Mouse (Mus musculus) E14TG2a.4 (cell line): ENCODE results near the gene Susd3.

Experiments used
- H3K27me3 ChIP-seq: 2 replicates; pipeline ENCODE4 v1.6.1; 2014; ENCODE audit warnings: low read length, control low read depth; ENCODE audit not compliant: insufficient read depth
- H3K36me3 ChIP-seq: 2 replicates; pipeline ENCODE4 v1.6.1; 2014; ENCODE audit warnings: low read length, control low read depth; ENCODE audit not compliant: insufficient read depth
- H3K4me1 ChIP-seq: replicated peaks from 2 replicates; pipeline ENCODE4 v1.6.1; 2014; ENCODE audit warnings: low read depth, low read length, control low read depth
- H3K4me3 ChIP-seq: replicated peaks from 2 replicates; pipeline ENCODE4 v1.5.1; 2014; ENCODE audit warnings: mild to moderate bottlenecking, low read length
- H3K9me3 ChIP-seq: 2 replicates; pipeline ENCODE4 v1.6.1; 2014; ENCODE audit warnings: low read length, control low read depth
- CTCF ChIP-seq: conservative IDR thresholded peaks from 2 replicates; pipeline ENCODE4 v1.5.1; 2014; ENCODE audit warnings: low read length
- NANOG ChIP-seq: IDR thresholded peaks from 2 replicates; pipeline ENCODE4 v1.6.1; 2014; ENCODE audit warnings: borderline replicate concordance, low read length, mixed read lengths
- POU5F1 ChIP-seq: IDR thresholded peaks from 2 replicates; pipeline ENCODE4 v1.6.1; 2014; ENCODE audit warnings: low read length, borderline replicate concordance

Gene Susd3

DNA sequence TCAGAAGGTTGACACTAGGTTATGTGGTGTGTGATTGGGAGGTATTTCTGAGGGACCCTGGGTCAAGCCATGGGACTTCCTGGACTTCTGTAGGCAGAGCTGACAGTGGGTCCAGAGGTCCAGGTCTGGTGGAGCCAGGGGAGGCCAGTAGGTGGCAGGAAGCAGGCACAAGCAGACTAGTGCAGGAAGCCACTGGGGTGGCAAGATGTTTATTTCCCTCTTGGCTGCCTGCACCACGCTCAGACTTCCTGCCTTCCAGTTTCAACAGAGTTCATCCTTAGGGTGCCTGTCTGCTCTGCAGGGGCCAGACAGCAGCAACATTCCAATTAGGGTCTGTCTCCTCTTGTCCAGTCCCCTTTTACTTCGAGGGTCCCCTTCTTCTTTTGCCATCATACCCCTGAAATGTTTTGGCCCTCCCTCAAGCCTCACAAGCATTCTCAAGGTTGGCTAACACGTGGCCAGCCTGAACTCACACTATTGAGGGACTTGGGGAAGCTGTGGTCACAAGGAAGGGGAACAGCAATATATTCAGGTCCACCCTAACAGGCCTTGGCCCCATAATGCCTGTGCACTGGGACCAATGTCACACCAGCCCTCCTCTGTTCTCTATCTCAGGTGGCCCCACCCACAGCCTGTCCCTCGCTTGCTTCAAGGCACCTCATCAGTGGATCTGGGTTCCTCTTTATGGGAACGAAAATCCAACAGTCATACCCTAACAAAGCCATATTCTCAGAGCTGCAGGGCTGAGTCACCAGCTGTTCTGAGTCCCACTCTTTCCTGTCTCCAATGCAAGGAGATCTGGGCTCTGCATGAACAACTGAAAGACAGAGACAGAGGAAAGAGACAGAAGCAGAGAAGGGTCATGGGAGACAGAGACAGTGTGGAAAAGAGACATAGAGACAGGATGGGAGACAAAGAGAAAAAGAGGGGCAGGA is 23.6 kb upstream of the Susd3 start:
- Histone ChIP-seq H3K9me3 (no peaks in the 10 kb centered on the region), H3K4me1 (no peaks in the 10 kb centered on the region), H3K36me3 (no peaks in the 10 kb centered on the region), H3K27me3 (no peaks in the 10 kb centered on the region), H3K4me3 (no peak overlapping the region)
- TF ChIP-seq NANOG (no peak), CTCF (no peak), POU5F1 (no peak)

- Histone ChIP-seq H3K9me3 (no peaks in the 10 kb centered on the region), H3K4me3 (no peak overlapping the region), H3K27me3 (no peaks in the 10 kb centered on the region; the same call in 1 of the 2 replicates), H3K36me3 (no peaks in the 10 kb centered on the region), H3K4me1 (0 out of 2 replicates have a peak, but pooled peaks cover under 1% of the 10 kb centered on the region)
- no peak for TF ChIP-seq NANOG
- no peak for TF ChIP-seq CTCF
- TF ChIP-seq POU5F1: no peak
Measured at GRCm38 (mm10) chr13:49270500-49270899, 22.0 kb upstream of the Susd3 start.

DNA sequence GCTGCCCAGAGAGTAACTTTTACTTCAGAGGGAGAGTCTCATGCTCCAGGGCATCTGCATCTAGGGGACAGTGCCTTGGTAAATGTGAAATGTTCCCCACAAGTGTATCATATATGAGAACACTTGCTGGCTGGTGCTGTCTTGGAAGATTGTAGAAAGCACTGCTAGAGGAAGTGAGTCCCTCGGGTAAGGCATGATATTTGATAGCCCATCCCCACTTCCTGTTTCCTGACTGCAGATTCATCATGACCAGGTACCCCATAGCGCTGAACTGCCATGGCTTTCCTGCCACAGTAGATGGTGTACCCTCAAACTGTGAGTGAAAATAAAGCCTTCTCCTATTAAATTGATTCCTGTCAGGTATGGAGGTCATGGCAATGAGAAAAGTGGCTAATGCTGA is 19.1 kb upstream of the Susd3 start:
- H3K36me3 ChIP-seq: no peaks in the 10 kb centered on the region
- H3K4me1 ChIP-seq: 0 out of 2 replicates have a peak, but pooled peaks cover 3% of the 10 kb centered on the region
- TF ChIP-seq CTCF (no peak), NANOG (no peak), POU5F1 (no peak)
- H3K27me3 ChIP-seq: no peaks in the 10 kb centered on the region; the same call in 1 of the 2 replicates
- H3K4me3 ChIP-seq: no peak overlapping the region
- no peaks in the 10 kb centered on the region for H3K9me3 ChIP-seq

- Histone ChIP-seq H3K9me3 (no peaks in the 10 kb centered on the region), H3K36me3 (no peaks in the 10 kb centered on the region), H3K27me3 (peaks cover 27% of the 10 kb centered on the region; the same call in 1 of the 2 replicates), H3K4me1 (no peaks in the 10 kb centered on the region), H3K4me3 (no peak overlapping the region)
- TF ChIP-seq POU5F1: no peak
- TF ChIP-seq CTCF: no peak
- no peak for TF ChIP-seq NANOG
Measured at GRCm38 (mm10) chr13:49260036-49260722, 11.7 kb upstream of the Susd3 start.

DNA sequence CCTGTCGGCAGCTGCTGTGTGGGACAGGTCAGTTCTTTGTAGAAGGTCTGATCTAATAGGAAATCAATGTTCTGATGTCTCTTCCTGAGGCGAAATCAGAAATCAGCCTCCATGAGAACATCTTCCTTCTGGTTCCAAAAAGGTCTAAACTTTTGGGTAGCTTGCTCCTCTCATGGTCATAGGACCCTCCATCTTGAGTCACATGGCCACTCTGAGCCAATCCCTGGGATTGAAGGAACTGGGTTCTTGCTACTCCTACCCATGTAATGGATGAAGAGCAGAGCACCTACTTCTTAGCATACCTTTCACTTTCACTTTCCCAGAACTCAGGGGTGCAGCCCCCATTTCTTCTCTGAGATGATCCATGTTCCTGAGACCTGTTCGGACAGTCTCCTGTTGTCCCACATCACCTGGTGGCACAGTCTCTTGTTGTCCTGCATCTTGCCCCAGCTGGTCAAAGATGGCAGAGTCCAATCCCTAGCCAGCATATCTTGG is 9.4 kb upstream of the Susd3 start:
- Histone ChIP-seq H3K4me3 (no peak overlapping the region), H3K9me3 (no peaks in the 10 kb centered on the region), H3K4me1 (no peaks in the 10 kb centered on the region), H3K36me3 (no peaks in the 10 kb centered on the region), H3K27me3 (peaks cover 34% of the 10 kb centered on the region)
- TF ChIP-seq POU5F1 (no peak), NANOG (no peak), CTCF (no peak)

DNA sequence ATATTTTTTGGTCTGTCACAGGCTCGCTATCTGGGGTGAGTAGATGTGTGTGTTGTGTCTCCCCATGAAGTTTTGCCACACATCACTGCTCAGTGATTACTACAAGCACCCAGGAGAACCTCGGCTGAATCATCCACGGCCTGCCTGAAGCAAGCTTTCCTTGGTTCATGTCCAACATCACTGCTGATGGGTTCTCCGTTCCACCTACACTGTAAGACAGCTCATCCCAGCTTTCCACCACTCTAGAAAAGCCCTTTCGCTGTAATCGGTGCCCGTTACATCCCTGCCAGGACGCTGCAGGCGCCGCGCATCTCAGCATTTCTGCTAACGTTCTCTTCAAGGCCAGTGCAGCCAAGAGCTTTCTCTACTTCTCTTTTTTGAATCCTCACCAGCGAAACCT is 4.2 kb upstream of the Susd3 start:
- peaks cover 10% of the 10 kb centered on the region for H3K4me1 ChIP-seq
- no peaks in the 10 kb centered on the region for H3K36me3 ChIP-seq
- no peaks in the 10 kb centered on the region for H3K9me3 ChIP-seq
- no peak overlapping the region for H3K4me3 ChIP-seq
- no peak for TF ChIP-seq NANOG
- no peak for TF ChIP-seq CTCF
- no peak for TF ChIP-seq POU5F1
- H3K27me3 ChIP-seq: peaks cover 53% of the 10 kb centered on the region

- Histone ChIP-seq H3K9me3 (no peaks in the 10 kb centered on the region), H3K4me3 (no peak overlapping the region), H3K36me3 (no peaks in the 10 kb centered on the region), H3K27me3 (peaks cover 55% of the 10 kb centered on the region), H3K4me1 (peaks cover 14% of the 10 kb centered on the region)
- TF ChIP-seq CTCF: no peak
Measured at GRCm38 (mm10) chr13:49252113-49252512, 3.6 kb upstream of the Susd3 start.

- TF ChIP-seq CTCF: no peak
- no peak overlapping the region for H3K4me3 ChIP-seq
Measured at GRCm38 (mm10) chr13:49250716-49251517, 2.4 kb upstream of the Susd3 start.

More at GRCm38 (mm10) chr13:49250716-49251517, 2.4 kb upstream of the Susd3 start:
- Histone ChIP-seq H3K27me3 (peaks cover 63% of the 10 kb centered on the region), H3K9me3 (no peaks in the 10 kb centered on the region), H3K36me3 (no peaks in the 10 kb centered on the region), H3K4me1 (peaks cover 22% of the 10 kb centered on the region)
